Comparison of ENCODE assay signal across 21 mouse cellular contexts in genomic region chr5:123194856-123195255, GRCm38 (mm10). TPM values are rescaled to one million over a fixed set of nuclear protein-coding genes. Genes with fewer than 3 reads are reported as not detected.
A peak's percentile ranks its signal among the peaks of the same experiment; 100 is the strongest.
DNase-seq lines count a peak whose midpoint lies in the region; ATAC-seq and TF ChIP-seq lines count a peak whose summit lies in the region.
"Had no signal": no experiment of that assay in that cellular context is flagged by ENCODE, and none has a peak within 500 bp of the region (broad histone marks: within the 10 kb centered on the region; RNA-seq: fewer than 3 reads in every experiment).

No protein-coding gene starts in this region.

- WGBS in heart, embryonic 10.5 days, result 78% methylated on average over 6 of the region's 6 CpGs
- WGBS in bone marrow, adult 2 months, result 88% methylated on average over 6 of the region's 6 CpGs
- WGBS in liver, embryonic 13.5 days (ENCODE audit: insufficient replicate concordance), result 74% methylated on average over 6 of the region's 6 CpGs
- 83% methylated on average over 6 of the region's 6 CpGs for WGBS in liver, postnatal 0 days (ENCODE audit: insufficient replicate concordance)

- no peaks in the 10 kb centered on the region for H3K4me1 ChIP-seq in heart, embryonic 10.5 days
- H3K4me1 ChIP-seq in bone marrow, adult 2 months (ENCODE audit: control insufficient read depth, insufficient read depth, low read length), result peaks cover 3% of the 10 kb centered on the region; the same call in 1 of the 2 replicates
- H3K4me1 ChIP-seq in liver, embryonic 13.5 days (replicated peaks), result peaks cover 61% of the 10 kb centered on the region
- H3K4me1 ChIP-seq in liver, postnatal 0 days (ENCODE audit: insufficient read depth), result peaks cover 61% of the 10 kb centered on the region
- H3K4me1 ChIP-seq: embryonic facial prominence, embryonic 13.5 days; forebrain, embryonic 12.5 days had no signal

- H3K36me3 ChIP-seq in heart, embryonic 10.5 days, result no peaks in the 10 kb centered on the region
- H3K36me3 ChIP-seq in liver, embryonic 13.5 days, result no peaks in the 10 kb centered on the region
- no peaks in the 10 kb centered on the region for H3K36me3 ChIP-seq in liver, postnatal 0 days (replicated peaks; ENCODE audit: insufficient read depth, low read length)
- H3K36me3 ChIP-seq: embryonic facial prominence, embryonic 13.5 days; forebrain, embryonic 12.5 days had no signal

- peaks cover 3% of the 10 kb centered on the region; the same call in 1 of the 2 replicates for H3K27me3 ChIP-seq in heart, embryonic 10.5 days (ENCODE audit: insufficient read depth, poor library complexity, severe bottlenecking)
- no peaks in the 10 kb centered on the region for H3K27me3 ChIP-seq in liver, embryonic 13.5 days
- H3K27me3 ChIP-seq in liver, postnatal 0 days (ENCODE audit: insufficient read depth, low read length), result no peaks in the 10 kb centered on the region
- H3K27me3 ChIP-seq: embryonic facial prominence, embryonic 13.5 days; forebrain, embryonic 12.5 days had no signal

- H3K27ac ChIP-seq in heart, embryonic 10.5 days, result no peak overlapping the region
- 0 out of 2 replicates have a peak overlapping the region, but pooled peaks have one; percentile 16 for H3K27ac ChIP-seq in bone marrow, adult 2 months (ENCODE audit: control insufficient read depth, insufficient read depth, low read depth, low read length, poor library complexity)
- H3K27ac ChIP-seq in liver, embryonic 13.5 days, result peak overlapping the region; percentile 93
- peak overlapping the region; percentile 89 for H3K27ac ChIP-seq in liver, postnatal 0 days (ENCODE audit: low read depth)
- H3K27ac ChIP-seq: embryonic facial prominence, embryonic 13.5 days; forebrain, embryonic 12.5 days; hindbrain, embryonic 14.5 days had no signal

- H3K9me3 ChIP-seq in heart, embryonic 10.5 days, result no peaks in the 10 kb centered on the region
- H3K9me3 ChIP-seq in liver, embryonic 13.5 days (replicated peaks), result no peaks in the 10 kb centered on the region
- H3K9me3 ChIP-seq in liver, postnatal 0 days (ENCODE audit: low read length), result no peaks in the 10 kb centered on the region
- H3K9me3 ChIP-seq: embryonic facial prominence, embryonic 13.5 days; forebrain, embryonic 12.5 days had no signal

- peak; percentile 66 for DNase-seq in heart, embryonic 10.5 days (ENCODE audit: low spot score)
- no peak for DNase-seq in heart, adult 8-10 months (ENCODE audit: low spot score)
- DNase-seq in liver, embryonic 13.5 days, result no peak
- peak; percentile 11 for DNase-seq in liver, postnatal 0 days
- DNase-seq in urinary bladder, postnatal 36 days (ENCODE audit: low spot score in 2 of 2), result no peak
- DNase-seq in left cerebral cortex, adult 18-20 months (ENCODE audit: low spot score in 2 of 2), result no peak
- DNase-seq: adrenal gland, postnatal 14 days; cerebellum, adult 18-20 months; cerebellum, adult 9-11 months; cerebellum, postnatal 36 days; forebrain, postnatal 0 days; gastrocnemius, postnatal 14 days; heart, postnatal 10 days had no signal

- H3K4me2 ChIP-seq in liver, embryonic 13.5 days, result no peak overlapping the region
- no peak overlapping the region for H3K4me2 ChIP-seq in liver, postnatal 0 days (ENCODE audit: low read depth, low read length)
- H3K4me2 ChIP-seq: embryonic facial prominence, embryonic 13.5 days; forebrain, embryonic 12.5 days; hindbrain, embryonic 14.5 days had no signal

- no peak for TF ChIP-seq POLR2A in bone marrow, adult 2 months (IDR thresholded peaks at IDR 0.05; ENCODE audit: borderline replicate concordance, control insufficient read depth, low read depth, low read length)

- no peak for TF ChIP-seq CTCF in bone marrow, adult 2 months (IDR thresholded peaks at IDR 0.05; ENCODE audit: control insufficient read depth, insufficient read depth, low read length)
- no peak for TF ChIP-seq CTCF in liver, postnatal 0 days (IDR thresholded peaks at IDR 0.05; ENCODE audit: low read depth)

- no peak for ATAC-seq in liver, embryonic 13.5 days (ENCODE audit: low read depth)
- no peak for ATAC-seq in liver, postnatal 0 days
- ATAC-seq: forebrain, postnatal 0 days had no signal

- 0 out of 2 replicates have a peak overlapping the region, but pooled peaks have one; percentile 62 for H3K9ac ChIP-seq in liver, embryonic 13.5 days
- H3K9ac ChIP-seq in liver, postnatal 0 days (replicated peaks), result no peak overlapping the region
- H3K9ac ChIP-seq: embryonic facial prominence, embryonic 13.5 days; forebrain, embryonic 12.5 days; forebrain, postnatal 0 days; hindbrain, embryonic 14.5 days had no signal

- TF ChIP-seq EP300 in liver, postnatal 0 days (IDR thresholded peaks at IDR 0.05; ENCODE audit: low read depth), result no peak

- H3K4me3 ChIP-seq in heart, embryonic 10.5 days, result no peak overlapping the region
- H3K4me3 ChIP-seq in bone marrow, adult 2 months (replicated peaks; ENCODE audit: control insufficient read depth, low read depth, low read length), result no peak overlapping the region
- no peak overlapping the region for H3K4me3 ChIP-seq in liver, embryonic 13.5 days (replicated peaks)
- no peak overlapping the region for H3K4me3 ChIP-seq in liver, postnatal 0 days (ENCODE audit: low read depth, low read length)
- H3K4me3 ChIP-seq: embryonic facial prominence, embryonic 13.5 days; forebrain, embryonic 12.5 days had no signal

RNA-seq across cellular contexts. Expression of gene Hpd, which starts 12.3 kb away (rescaled TPM):
- 0.35 TPM in 1 of 2 replicates, not detected in the other for polyA plus RNA-seq in heart, embryonic 10.5 days (2016; fragmentation: Nextera tagmentation; extraction: Ambion mirVana)
- not detected for total RNA-seq in heart, adult 8-10 months (2022)
- 3.2 and 21.0 TPM in 2 replicates for polyA plus RNA-seq in bone marrow, adult 2 months (2011; ENCODE audit: insufficient read depth, insufficient read length, low replicate concordance, missing spikeins)
- polyA plus RNA-seq in liver, embryonic 13.5 days (2015; fragmentation: Nextera tagmentation; extraction: Ambion mirVana), result 12.4 and 15.2 TPM in 2 replicates
- polyA plus RNA-seq in liver, postnatal 0 days (2015; fragmentation: Nextera tagmentation; extraction: Ambion mirVana), result 638 and 713 TPM in 2 replicates
- total RNA-seq in left cerebral cortex, adult 18-20 months (2021), result under 1 TPM in 1 of 2 experiments, not detected in 1; 0.37 TPM
- total RNA-seq: forebrain, postnatal 0 days; gastrocnemius, postnatal 14 days; heart, postnatal 10 days; hematopoietic stem cell, adult 5-6 weeks; MEL had no signal
- polyA plus RNA-seq: C2C12; embryonic facial prominence, embryonic 13.5 days; forebrain, embryonic 12.5 days; forebrain, postnatal 0 days; heart, embryonic 14.5 days; hindbrain, embryonic 14.5 days had no signal

RNA-seq across cellular contexts. Expression of gene Psmd9, which starts 25.6 kb away (rescaled TPM):
- 73.2 and 85.3 TPM in 2 replicates for polyA plus RNA-seq in heart, embryonic 10.5 days (2016; fragmentation: Nextera tagmentation; extraction: Ambion mirVana)
- 10 to 100 TPM; 11.7 to 16.6 (median 13.8) TPM for total RNA-seq in heart, adult 8-10 months (2022)
- polyA plus RNA-seq in bone marrow, adult 2 months (2011; ENCODE audit: insufficient read depth, insufficient read length, low replicate concordance, missing spikeins), result 70.7 and 83.3 TPM in 2 replicates
- 76.0 and 76.3 TPM in 2 replicates for polyA plus RNA-seq in liver, embryonic 13.5 days (2015; fragmentation: Nextera tagmentation; extraction: Ambion mirVana)
- polyA plus RNA-seq in liver, postnatal 0 days (2015; fragmentation: Nextera tagmentation; extraction: Ambion mirVana), result 116 and 120 TPM in 2 replicates
- 10 to 100 TPM; 23.1 to 28.3 TPM for total RNA-seq in left cerebral cortex, adult 18-20 months (2021)

RNA-seq across cellular contexts. Expression of gene Setd1b, which starts 52.9 kb away (rescaled TPM):
- polyA plus RNA-seq in heart, embryonic 10.5 days (2016; fragmentation: Nextera tagmentation; extraction: Ambion mirVana), result 5.4 and 9.8 TPM in 2 replicates
- total RNA-seq in heart, adult 8-10 months (2022), result 10 to 100 TPM; 14.3 to 21.5 (median 18.2) TPM
- polyA plus RNA-seq in bone marrow, adult 2 months (2011; ENCODE audit: insufficient read depth, insufficient read length, low replicate concordance, missing spikeins), result 27.7 and 34.2 TPM in 2 replicates
- 3.4 and 3.8 TPM in 2 replicates for polyA plus RNA-seq in liver, embryonic 13.5 days (2015; fragmentation: Nextera tagmentation; extraction: Ambion mirVana)
- polyA plus RNA-seq in liver, postnatal 0 days (2015; fragmentation: Nextera tagmentation; extraction: Ambion mirVana), result 3.6 and 4.3 TPM in 2 replicates
- 10 to 100 TPM; 34.0 to 34.5 TPM for total RNA-seq in left cerebral cortex, adult 18-20 months (2021)

RNA-seq across cellular contexts. Expression of gene Wdr66, which starts 57.0 kb away (rescaled TPM):
- polyA plus RNA-seq in heart, embryonic 10.5 days (2016; fragmentation: Nextera tagmentation; extraction: Ambion mirVana), result 0.53 and 0.79 TPM in 2 replicates
- total RNA-seq in heart, adult 8-10 months (2022), result under 1 TPM; 0.65 to 0.82 (median 0.73) TPM
- 0.77 and 1.2 TPM in 2 replicates for polyA plus RNA-seq in bone marrow, adult 2 months (2011; ENCODE audit: insufficient read depth, insufficient read length, low replicate concordance, missing spikeins)
- 0.16 TPM in 1 of 2 replicates, not detected in the other for polyA plus RNA-seq in liver, embryonic 13.5 days (2015; fragmentation: Nextera tagmentation; extraction: Ambion mirVana)
- 0.06 and 0.21 TPM in 2 replicates for polyA plus RNA-seq in liver, postnatal 0 days (2015; fragmentation: Nextera tagmentation; extraction: Ambion mirVana)
- total RNA-seq in left cerebral cortex, adult 18-20 months (2021), result 1 to 10 TPM; 3.8 to 4.2 TPM
- total RNA-seq: hematopoietic stem cell, adult 5-6 weeks had no signal

Comparison
In these comparisons a context has a peak if more than half of its experiments do, and no peak if none do; other contexts are left out.
1. DNase-seq: peak in heart, embryonic 10.5 days (single experiment) and liver, postnatal 0 days (single experiment); none in heart, adult 8-10 months (single experiment), liver, embryonic 13.5 days (single experiment), urinary bladder, postnatal 36 days (0 of 2) and left cerebral cortex, adult 18-20 months (0 of 2).
2. RNA of gene Hpd, which starts 12.3 kb away (polyA plus RNA-seq): 638 to 713 TPM in liver, postnatal 0 days; 3.2 to 21.0 TPM in bone marrow, adult 2 months, 12.4 to 15.2 TPM in liver, embryonic 13.5 days and 0.35 TPM in heart, embryonic 10.5 days; every median in the first group is over 10 times any median in the second.